Mouse (Mus musculus) left cerebral cortex, postnatal 14 days (tissue): ENCODE measurements around the gene Pax4. TPM values are rescaled to one million over a fixed set of nuclear protein-coding genes. Genes with fewer than 3 reads are reported as not detected.

Experiments
- DNase-seq, 2 experiments: peaks; one replicate each; pipeline ENCODE4 v3.0.0; 2021 to 2022; ENCODE audit warnings: low spot score in 2 of 2, mixed read lengths in 1 of 2
- intact Hi-C: fragments of 180-260 bp; cut with DNase I; formaldehyde crosslinking; loops from one replicate; pipeline ENCODE4 v1.15.1; 2025
- total RNA-seq, 2 experiments: library from RNA; stranded (reverse); gene quantifications; 2 replicates each; pipeline ENCODE4 v1.2.3; 2021

Gene Pax4
- total RNA-seq, 2 experiments from 2014 or later = not detected

- no peak for DNase-seq
- intact Hi-C loops = no loop called here
Measured at GRCm38 (mm10) chr6:28416981-28417380, 32.2 kb downstream of the Pax4 start.

GRCm38 (mm10) chr6:28411236-28411635 lies 37.9 kb downstream of the Pax4 start:
- no peak for DNase-seq
- intact Hi-C loops = no loop called here

DNA sequence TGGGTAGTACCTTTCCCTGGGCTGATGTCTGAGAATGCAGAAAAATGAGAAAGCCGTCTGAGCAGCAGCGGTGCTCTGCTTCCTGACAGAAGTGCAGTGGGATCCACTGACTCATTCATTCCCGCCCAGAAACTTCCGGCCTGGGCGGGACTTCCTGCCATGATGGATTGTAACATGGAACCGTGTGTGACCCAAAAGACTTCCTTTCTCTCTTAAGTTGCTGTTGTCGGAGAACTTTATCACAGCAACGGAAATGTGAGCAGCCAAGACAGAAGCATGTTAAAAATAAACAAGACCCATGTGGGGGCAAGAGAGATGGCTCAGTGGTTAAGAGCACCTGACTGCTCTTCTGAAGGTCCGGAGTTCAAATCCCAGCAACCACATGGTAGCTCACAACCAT lies 39.1 kb downstream of the Pax4 start:
- intact Hi-C loops = no loop called here
- DNase-seq = no peak

DNA sequence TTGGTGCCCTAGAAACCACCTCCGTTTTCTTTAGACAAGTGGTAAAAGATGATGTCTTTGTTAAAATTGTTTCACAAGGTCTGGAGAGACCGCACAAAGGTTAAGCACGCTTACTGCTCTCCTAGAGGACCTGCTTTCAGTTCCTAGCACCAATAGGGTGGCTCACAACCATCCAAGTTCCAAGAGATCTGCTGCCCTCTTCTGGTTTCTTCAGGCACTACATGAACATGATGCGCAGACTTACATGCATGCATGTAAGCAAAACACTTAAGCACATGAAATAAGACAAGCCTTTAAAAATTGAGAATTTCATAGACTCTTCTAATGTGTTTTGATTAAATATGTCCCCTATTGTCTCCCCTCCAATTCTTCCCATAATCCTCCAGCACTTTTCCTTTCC lies 49.4 kb downstream of the Pax4 start:
- intact Hi-C loops = no loop called here
- DNase-seq = no peak

- no peak for DNase-seq
- intact Hi-C loops = no loop called here
Measured at GRCm38 (mm10) chr6:28398726-28399125, 50.4 kb downstream of the Pax4 start.

DNA sequence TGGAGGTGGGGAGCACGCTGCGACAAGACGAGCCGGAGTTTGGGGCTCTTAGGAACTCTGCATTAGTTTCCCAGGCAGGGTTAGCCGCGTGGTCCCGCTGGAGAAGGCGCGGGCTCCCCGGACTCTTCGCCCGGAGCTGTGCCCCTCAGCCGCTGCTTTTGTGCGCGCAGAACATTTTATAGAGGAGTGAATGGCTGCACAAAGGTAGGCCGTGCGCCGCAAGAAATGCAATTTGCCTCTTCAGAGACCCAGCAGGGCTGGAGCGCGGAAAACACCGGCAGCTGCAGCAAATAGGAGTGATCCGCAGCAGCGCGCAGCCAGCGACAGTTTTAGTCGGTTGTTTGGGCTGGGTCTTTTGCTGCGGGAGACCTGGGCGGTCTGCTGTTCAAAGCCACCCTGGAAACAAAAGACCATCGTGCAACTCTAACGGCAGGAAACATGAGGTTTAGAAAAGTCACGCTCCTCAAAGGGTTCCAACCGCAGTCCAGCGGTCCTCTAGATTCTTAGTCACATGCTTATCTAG lies 51.4 kb downstream of the Pax4 start, which contains the start of gene Zfp800:
TSS of gene Zfp800 (minus strand) at position 325 of the 523 bp plus-strand sequence.
- intact Hi-C loops = no loop called here
- no peak for DNase-seq

DNA sequence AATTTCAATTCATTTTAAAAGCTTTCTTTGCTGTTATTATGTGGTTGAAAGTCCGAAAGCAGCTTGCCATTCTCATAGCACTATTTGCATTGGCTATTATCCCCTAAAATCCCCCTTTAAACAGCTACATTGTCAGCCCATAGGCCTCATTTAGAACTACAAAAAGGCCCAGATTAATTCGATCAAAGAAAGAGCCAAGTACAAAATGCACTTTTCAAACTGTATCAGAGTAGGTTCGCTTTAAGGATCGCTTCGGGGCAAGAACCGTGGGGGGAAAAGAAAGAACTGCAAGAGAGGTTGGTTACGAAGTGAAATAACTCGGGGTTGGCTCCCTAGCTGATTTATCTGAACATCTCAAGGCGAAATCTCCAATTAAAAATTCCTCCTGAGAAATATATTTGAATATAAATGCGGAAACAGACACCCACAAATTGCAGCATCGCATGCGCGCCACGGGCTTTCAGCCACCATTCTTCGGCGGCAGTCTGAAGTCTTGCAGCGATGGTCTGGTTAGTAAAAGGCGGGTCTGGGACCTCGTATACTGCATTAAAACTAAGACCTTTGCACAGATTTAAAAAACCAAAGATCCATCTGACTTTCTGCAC lies 52.2 kb downstream of the Pax4 start:
- intact Hi-C loops = no loop called here
- DNase-seq = no peak

- intact Hi-C loops = no loop called here
Measured at GRCm38 (mm10) chr6:28396051-28396852, 52.9 kb downstream of the Pax4 start.

More at GRCm38 (mm10) chr6:28396051-28396852, 52.9 kb downstream of the Pax4 start:
- DNase-seq = no peak

Other genes starting within 250 kb of the Pax4 start
- 10 to 100 TPM; 15.5 to 17.3 TPM for gene Zfp800, start 51.3 kb downstream of the Pax4 start, total RNA-seq
- 100 to 1,000 TPM; 389 to 405 TPM for gene Arf5, start 25.8 kb downstream of the Pax4 start, total RNA-seq
- not detected for gene Fscn3, start 21.6 kb downstream of the Pax4 start, total RNA-seq
- 10 to 100 TPM; 13.3 to 16.1 TPM for gene Gcc1, start 21.0 kb downstream of the Pax4 start, total RNA-seq
- 10 to 100 TPM; 94.8 to 96.9 TPM for gene Snd1, start 25.8 kb upstream of the Pax4 start, total RNA-seq